Mouse (Mus musculus) liver, embryonic 11.5 days (tissue): ENCODE measurements around the gene Clpb. TPM values are rescaled to one million over a fixed set of nuclear protein-coding genes. Genes with fewer than 3 reads are reported as not detected.

Experiments
- ATAC-seq: fragments of 200-750 bp; cut with Nextera tagmentation; replicated peaks from 2 replicates; pipeline ENCODE4 v1.8.0; 2017; ENCODE audit warnings: moderate number of reproducible peaks, mild to moderate bottlenecking, moderate TSS enrichment, moderate library complexity; ENCODE audit not compliant: low FRiP score
- DNase-seq: peaks from one replicate; pipeline ENCODE4 v3.0.0-alpha.2; 2017; ENCODE audit warnings: low spot score
- H3K27ac ChIP-seq: fragments of 300-500 bp; sonication (generic); 2 replicates; pipeline ENCODE4 v1.5.1; 2014; ENCODE audit warnings: mild to moderate bottlenecking, low read depth, low read length, control low read depth
- H3K27me3 ChIP-seq: fragments of 300-500 bp; sonication (generic); replicated peaks from 2 replicates; pipeline ENCODE4 v1.6.1; 2014; ENCODE audit warnings: low read length, mixed read lengths; ENCODE audit not compliant: control insufficient read depth, insufficient read depth
- H3K36me3 ChIP-seq: fragments of 300-500 bp; sonication (generic); 2 replicates; pipeline ENCODE4 v1.6.1; 2014; ENCODE audit warnings: mild to moderate bottlenecking, low read length, moderate library complexity, mixed read lengths; ENCODE audit not compliant: control insufficient read depth, insufficient read depth
- H3K4me1 ChIP-seq: fragments of 300-500 bp; sonication (generic); replicated peaks from 2 replicates; pipeline ENCODE4 v1.6.1; 2014; ENCODE audit warnings: low read length, mixed read lengths; ENCODE audit not compliant: control insufficient read depth, insufficient read depth
- H3K4me2 ChIP-seq: fragments of 300-500 bp; sonication (generic); 2 replicates; pipeline ENCODE4 v1.6.1; 2014; ENCODE audit warnings: mild to moderate bottlenecking, control low read depth, moderate library complexity
- H3K4me3 ChIP-seq: fragments of 300-500 bp; sonication (generic); 2 replicates; pipeline ENCODE4 v1.5.1; 2014; ENCODE audit warnings: low read depth, low read length, control low read depth
- H3K9ac ChIP-seq: fragments of 300-500 bp; sonication (generic); 2 replicates; pipeline ENCODE4 v1.6.1; 2014; ENCODE audit warnings: low read depth, low read length, control low read depth
- H3K9me3 ChIP-seq: fragments of 300-500 bp; sonication (generic); 2 replicates; pipeline ENCODE4 v1.6.1; 2016; ENCODE audit warnings: low read length, inconsistent platforms, mixed read lengths; ENCODE audit not compliant: control insufficient read depth
- WGBS: fragments of 180-500 bp; shearing (Covaris S2); extraction: QIAGEN DNeasy Blood & Tissue Kit; methylation state at CpG from one replicate; pipeline ENCODE4 v1.1.7; 2014; 5-methylcytosine and 5-hydroxymethylcytosine counted together
- polyA plus RNA-seq: library from polyadenylated mRNA; unstranded; fragments of >200 nt; fragmentation: Nextera tagmentation; extraction: Ambion mirVana; gene quantifications from 2 replicates; pipeline ENCODE4 v1.2.1, GENCODE M21; 2014

Gene Clpb
- polyA plus RNA-seq, 1 experiment from 2014 or later, result 51.3 TPM

DNA sequence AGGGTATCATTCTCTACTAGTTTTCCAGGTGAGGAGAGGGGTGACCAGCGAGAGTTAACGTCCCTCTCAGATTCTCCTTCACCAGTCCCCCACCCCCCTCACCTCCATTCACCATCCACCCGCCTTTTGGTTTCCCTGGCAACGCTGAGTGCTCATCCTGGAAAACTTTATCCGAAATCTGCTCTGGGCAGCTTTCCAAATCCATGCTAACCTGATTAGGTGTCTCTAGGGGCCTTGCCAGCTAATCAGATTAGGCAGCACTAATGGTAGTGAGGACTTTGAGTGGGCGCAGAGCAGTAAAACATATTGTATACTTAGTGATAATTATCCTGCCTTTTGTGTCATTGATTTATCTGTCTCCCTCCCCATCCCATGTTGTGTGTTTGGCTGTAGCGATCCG, 109.3 kb downstream of the Clpb start:
- H3K27me3 ChIP-seq, result no peaks in the 10 kb centered on the region
- WGBS, result 66% methylated on average over 8 of the region's 8 CpGs
- DNase-seq, result no peak
- H3K36me3 ChIP-seq, result 0 out of 2 replicates have a peak, but pooled peaks cover 2% of the 10 kb centered on the region
- H3K4me2 ChIP-seq, result no peak overlapping the region
- no peak overlapping the region for H3K27ac ChIP-seq
- no peaks in the 10 kb centered on the region for H3K9me3 ChIP-seq
- H3K4me3 ChIP-seq, result no peak overlapping the region
- H3K9ac ChIP-seq, result no peak overlapping the region
- ATAC-seq, result no peak
- no peaks in the 10 kb centered on the region for H3K4me1 ChIP-seq

DNA sequence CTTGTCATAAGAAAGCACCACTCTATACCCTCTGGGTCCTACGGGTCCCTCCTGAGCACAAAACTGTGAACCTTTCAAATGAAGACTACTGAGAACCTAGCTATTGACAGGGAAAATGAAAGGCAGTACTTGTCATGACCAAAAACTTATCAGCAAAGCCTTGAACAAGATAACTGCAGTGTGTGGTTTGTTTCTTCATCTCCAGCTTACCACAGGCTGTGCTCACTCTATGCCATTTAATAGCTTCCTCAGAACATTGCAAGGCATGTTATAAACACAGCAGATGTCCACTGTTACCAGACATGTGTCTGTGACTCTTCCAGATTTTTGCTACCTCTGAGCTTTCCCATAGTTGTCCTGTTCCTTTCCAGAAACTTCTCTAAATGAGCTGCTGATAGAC, 113.6 kb downstream of the Clpb start:
- WGBS, result 86% methylated on average over 1 of the region's 1 CpGs
- H3K4me2 ChIP-seq, result no peak overlapping the region
- no peaks in the 10 kb centered on the region for H3K27me3 ChIP-seq
- no peak overlapping the region for H3K4me3 ChIP-seq
- no peak for DNase-seq
- H3K9me3 ChIP-seq, result no peaks in the 10 kb centered on the region
- no peak for ATAC-seq
- no peak overlapping the region for H3K27ac ChIP-seq
- no peak overlapping the region for H3K9ac ChIP-seq
- no peaks in the 10 kb centered on the region for H3K4me1 ChIP-seq
- H3K36me3 ChIP-seq, result 0 out of 2 replicates have a peak, but pooled peaks cover 4% of the 10 kb centered on the region

DNA sequence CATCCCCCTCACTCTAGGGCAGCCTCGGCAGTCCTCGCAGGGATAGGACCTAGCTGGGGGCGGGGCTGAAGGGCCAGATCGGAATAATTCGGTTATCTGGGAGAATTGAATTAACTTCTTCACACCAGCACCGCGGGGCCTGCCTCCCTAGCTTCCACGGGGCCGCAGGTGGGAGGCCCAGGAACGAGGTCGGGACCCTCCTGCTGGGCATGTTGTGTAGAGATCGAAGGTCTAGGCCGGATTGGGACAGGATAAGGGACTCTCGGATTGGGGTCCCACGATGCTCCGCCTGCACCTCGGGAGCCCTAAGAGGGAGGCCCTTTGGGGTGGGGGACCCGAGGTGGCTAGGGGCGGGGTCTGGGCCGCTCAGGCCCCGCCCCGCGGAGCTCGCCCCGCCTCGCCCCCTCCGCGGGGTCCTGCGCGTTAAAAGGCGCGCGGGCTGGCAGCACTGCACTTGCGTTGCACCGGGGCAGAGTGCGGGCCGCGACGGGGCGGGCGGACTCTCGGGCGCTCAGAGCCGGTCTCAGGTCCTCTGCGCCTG, 154.5 kb downstream of the Clpb start, which contains the start of gene Phox2a:
Gene Phox2a (plus strand): TSS at position 453 of the 541 bp plus-strand sequence.
- no peaks in the 10 kb centered on the region for H3K36me3 ChIP-seq
- H3K4me3 ChIP-seq, result peak within 1 kb of the TSS; percentile 30
- H3K4me1 ChIP-seq, result peaks cover 3% of the 10 kb centered on the region
- no peak for ATAC-seq
- WGBS, result 2% methylated on average over 41 of the region's 45 CpGs
- H3K9me3 ChIP-seq, result no peaks in the 10 kb centered on the region
- peak within 1 kb of the TSS; percentile 55 for H3K4me2 ChIP-seq
- H3K27ac ChIP-seq, result no peak within 1 kb of the TSS
- H3K27me3 ChIP-seq, result peaks cover 69% of the 10 kb centered on the region
- DNase-seq, result no peak
- H3K9ac ChIP-seq, result no peak within 1 kb of the TSS

DNA sequence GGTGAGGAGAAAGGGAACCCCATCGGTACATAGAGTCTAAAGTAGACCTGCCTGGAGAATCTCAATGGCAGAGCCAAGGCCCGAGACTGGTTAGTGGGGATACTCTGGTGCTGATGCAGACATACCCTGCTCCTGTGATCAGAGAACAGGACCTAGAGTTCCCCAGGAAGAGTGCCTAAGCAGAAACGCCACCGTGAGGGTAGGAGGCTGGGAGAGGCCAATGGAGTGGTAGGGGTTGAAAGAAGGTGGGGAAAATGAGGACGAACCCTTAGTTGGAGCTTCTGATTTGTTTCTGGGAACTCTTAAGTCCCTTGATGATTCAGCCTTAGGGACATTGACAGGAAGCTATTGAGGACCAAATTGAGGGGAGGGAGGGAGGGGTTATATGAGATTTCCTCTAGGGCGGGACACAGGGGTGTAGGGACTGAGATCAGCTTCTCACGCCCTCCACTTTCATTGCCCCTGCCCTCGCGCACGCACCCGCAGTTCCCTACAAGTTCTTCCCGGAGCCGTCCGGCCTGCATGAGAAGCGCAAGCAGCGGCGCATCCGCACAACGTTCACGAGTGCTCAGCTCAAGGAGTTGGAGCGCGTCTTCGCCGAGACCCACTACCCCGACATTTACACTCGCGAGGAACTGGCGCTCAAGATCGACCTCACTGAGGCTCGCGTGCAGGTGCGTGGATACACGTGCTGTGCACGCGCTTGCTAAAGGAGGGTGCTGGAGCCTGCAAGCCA, 157.0 kb downstream of the Clpb start:
- Histone ChIP-seq H3K36me3 (peaks cover 12% of the 10 kb centered on the region), H3K9me3 (no peaks in the 10 kb centered on the region), H3K4me3 (peak overlapping the region; percentile 18), H3K4me1 (peaks cover 3% of the 10 kb centered on the region), H3K9ac (no peak overlapping the region), H3K27me3 (peaks cover 79% of the 10 kb centered on the region), H3K27ac (no peak overlapping the region), H3K4me2 (peak overlapping the region; percentile 81)
- ATAC-seq (no peak), DNase-seq (no peak)
- WGBS, result 3% methylated on average over 35 of the region's 35 CpGs

DNA sequence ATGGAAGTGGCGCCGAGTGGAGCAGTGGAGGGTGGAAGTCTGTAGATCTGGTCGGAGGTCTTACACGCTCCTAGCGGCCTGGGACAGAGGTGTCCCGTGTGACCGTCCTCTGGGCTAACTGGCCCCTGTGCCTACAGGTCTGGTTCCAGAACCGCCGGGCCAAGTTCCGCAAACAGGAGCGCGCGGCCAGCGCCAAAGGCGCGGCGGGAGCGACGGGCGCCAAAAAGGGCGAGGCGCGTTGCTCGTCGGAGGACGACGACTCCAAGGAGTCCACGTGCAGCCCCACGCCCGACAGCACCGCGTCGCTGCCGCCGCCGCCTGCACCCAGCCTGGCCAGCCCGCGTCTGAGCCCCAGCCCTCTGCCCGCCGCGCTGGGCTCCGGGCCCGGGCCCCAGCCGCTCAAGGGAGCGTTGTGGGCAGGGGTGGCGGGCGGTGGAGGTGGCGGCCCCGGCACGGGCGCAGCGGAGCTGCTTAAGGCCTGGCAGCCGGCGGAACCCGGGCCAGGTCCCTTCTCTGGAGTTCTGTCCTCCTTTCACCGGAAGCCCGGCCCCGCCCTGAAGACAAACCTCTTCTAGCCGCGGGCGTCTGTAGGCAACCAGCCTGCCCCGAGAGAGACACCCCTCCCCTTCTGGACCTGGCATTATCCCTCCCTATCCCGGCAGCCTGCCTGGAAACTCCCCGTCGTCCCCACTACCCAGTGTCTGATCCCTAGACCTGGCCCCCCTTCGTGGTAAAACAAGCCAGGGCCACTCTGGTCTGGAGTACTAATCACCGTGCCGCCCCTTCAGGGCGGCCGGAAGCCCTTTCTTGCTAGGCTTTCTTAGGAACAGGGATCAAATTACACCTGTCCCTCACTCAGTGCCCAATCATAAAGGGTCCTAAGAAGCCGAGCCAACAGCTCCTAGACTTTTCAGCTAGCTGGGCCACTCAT, 158.4 kb downstream of the Clpb start:
- Histone ChIP-seq H3K27me3 (peaks cover 73% of the 10 kb centered on the region), H3K4me3 (peak overlapping the region; percentile 51), H3K4me1 (peaks cover 3% of the 10 kb centered on the region), H3K36me3 (peaks cover 18% of the 10 kb centered on the region), H3K9ac (peak overlapping the region; percentile 39), H3K9me3 (no peaks in the 10 kb centered on the region), H3K27ac (no peak overlapping the region; the same call in 1 of the 2 replicates), H3K4me2 (peak overlapping the region; percentile 81)
- ATAC-seq (peak; percentile 61), DNase-seq (peak; percentile 69)
- under 1% methylated on average over 71 of the region's 71 CpGs for WGBS

DNA sequence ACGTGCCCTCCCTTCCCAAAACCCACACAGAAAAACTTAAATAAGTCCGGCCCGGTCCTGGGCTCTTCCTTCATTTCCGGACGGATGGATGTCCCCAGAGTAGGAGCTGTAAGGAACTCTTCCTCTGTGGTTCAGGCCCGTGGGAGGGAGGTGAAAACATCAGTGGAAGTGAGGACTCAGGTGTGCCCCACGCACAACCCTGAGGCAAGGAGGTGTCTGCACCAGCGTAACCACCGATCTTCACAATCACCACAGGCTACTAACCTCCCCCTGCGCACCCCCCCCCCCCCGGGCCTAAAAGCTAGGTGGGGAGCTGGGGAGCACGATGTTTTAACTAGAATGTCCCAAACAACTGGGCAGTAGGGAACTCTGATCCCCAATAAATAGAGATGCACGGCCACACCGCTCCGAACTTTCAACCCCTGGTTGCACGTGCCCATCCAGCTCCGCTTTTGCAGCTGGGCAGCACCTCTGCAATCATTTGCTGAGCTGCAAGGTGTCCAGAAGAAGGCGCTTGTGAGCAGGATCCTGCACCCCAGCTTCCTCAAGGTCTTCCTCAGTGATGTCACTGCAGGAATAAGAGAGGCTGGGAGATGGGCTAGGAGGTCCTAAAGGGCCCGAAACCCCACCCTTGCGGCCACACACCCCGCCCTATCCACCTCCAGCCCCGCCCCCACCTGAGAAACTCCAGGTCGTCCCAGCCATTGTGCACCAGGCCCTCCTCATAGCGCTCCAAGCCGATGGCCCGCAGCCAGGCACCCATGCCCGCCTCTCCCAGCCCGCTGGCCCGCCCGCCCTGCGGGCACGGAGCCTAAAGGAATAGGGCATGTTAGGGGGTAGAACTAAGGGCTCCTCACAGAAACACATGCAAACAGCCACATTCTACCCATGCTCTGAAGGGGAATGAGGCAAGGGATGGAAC, 159.7 kb downstream of the Clpb start:
- Histone ChIP-seq H3K9ac (no peak overlapping the region), H3K4me3 (no peak overlapping the region), H3K27me3 (peaks cover 61% of the 10 kb centered on the region), H3K9me3 (no peaks in the 10 kb centered on the region), H3K4me1 (peaks cover 3% of the 10 kb centered on the region), H3K27ac (no peak overlapping the region), H3K4me2 (no peak overlapping the region), H3K36me3 (peaks cover 26% of the 10 kb centered on the region)
- ATAC-seq, result no peak; the same call in 1 of the 2 replicates
- 46% methylated on average over 32 of the region's 32 CpGs for WGBS
- no peak for DNase-seq

DNA sequence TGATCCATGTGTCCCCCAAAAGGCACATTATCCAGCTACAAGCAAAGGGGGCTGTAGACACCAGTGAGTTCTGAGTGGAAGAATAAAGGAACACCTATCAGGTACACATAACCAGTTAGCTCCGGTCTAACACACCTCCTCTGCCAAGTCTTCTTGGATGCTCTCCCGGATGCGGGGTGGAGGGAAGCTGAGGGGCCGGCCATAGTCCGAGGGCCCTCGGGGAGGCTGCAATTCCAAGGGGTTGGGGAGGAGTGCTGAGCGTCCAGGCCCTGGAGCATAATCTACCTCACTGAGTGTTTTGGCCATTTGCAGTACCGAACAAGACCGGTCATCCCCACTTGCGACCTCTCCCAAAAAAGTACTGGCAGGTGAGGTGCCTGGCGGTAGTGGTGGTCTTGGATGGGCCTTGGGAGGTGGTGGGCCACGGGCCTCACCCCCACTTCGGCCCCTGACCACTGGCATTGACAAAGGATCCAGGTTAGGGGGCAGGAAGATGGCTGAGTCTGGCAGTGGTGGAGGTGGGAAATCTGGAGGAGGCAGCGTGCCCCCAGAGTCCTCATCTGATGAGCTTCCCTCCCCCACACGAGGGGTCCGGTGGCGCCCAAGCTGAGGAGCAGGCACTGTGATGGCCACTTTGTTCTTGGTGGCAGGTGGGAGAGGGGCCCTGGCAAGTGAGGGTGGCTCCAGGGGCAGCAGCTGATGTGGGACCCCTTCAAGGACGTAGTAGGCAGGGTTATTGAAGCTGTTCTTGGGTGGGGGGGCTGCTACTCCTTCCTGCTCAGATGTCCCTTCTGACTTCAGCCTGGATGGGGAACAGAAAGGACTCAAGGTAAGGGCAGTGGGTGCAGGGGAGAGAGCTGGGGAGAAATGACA, 160.6 kb downstream of the Clpb start:
- Histone ChIP-seq H3K4me2 (no peak overlapping the region), H3K27me3 (peaks cover 52% of the 10 kb centered on the region), H3K36me3 (peaks cover 29% of the 10 kb centered on the region), H3K9me3 (no peaks in the 10 kb centered on the region), H3K4me1 (peaks cover 3% of the 10 kb centered on the region), H3K9ac (no peak overlapping the region), H3K27ac (no peak overlapping the region), H3K4me3 (no peak overlapping the region)
- no peak for DNase-seq
- WGBS, result 82% methylated on average over 18 of the region's 18 CpGs
- ATAC-seq, result no peak
